Mouse (Mus musculus): ENCODE measurements around the gene Rgs16. TPM values are rescaled to one million over a fixed set of nuclear protein-coding genes. Genes with fewer than 3 reads are reported as not detected.

The Rgs16 gene
- total RNA-seq, 1 experiment, result 8.6 TPM

- in situ Hi-C loops (cut with MboI; ENCODE audit: low sequenced_read_pairs in 2 of 2, unreplicated experiment in 2 of 2), result no loop called here
- no peak overlapping the region for H3K9ac ChIP-seq (ENCODE audit: insufficient read depth, low read depth, low read length, poor library complexity, severe bottlenecking)
- no peaks in the 10 kb centered on the region for H3K9me3 ChIP-seq (ENCODE audit: control insufficient read depth, insufficient read depth, low read depth, low read length)
- no peak overlapping the region for H3K4me3 ChIP-seq (ENCODE audit: insufficient read depth in 1 of 2, low read depth in 1 of 2, low read length in 2 of 2, poor library complexity in 1 of 2, severe bottlenecking in 1 of 2)
- H3K27ac ChIP-seq (ENCODE audit: insufficient read depth, low read depth, low read length, poor library complexity, severe bottlenecking), result no peak overlapping the region
- no peak for DNase-seq (ENCODE audit: low read depth, low spot score)
- no peak for TF ChIP-seq HCFC1 (IDR thresholded peaks at IDR 0.05; ENCODE audit: borderline replicate concordance, insufficient read depth, low read length)
- TF ChIP-seq MAFK (IDR thresholded peaks at IDR 0.05; ENCODE audit: insufficient read depth, low read depth, low read length), result no peak
- no peak for TF ChIP-seq ZNF384 (IDR thresholded peaks at IDR 0.05; ENCODE audit: low read depth, low read length)
- no peak for TF ChIP-seq ZC3H11A (IDR thresholded peaks at IDR 0.05; ENCODE audit: borderline replicate concordance, low read depth, low read length)
- TF ChIP-seq CHD2 (IDR thresholded peaks at IDR 0.05; ENCODE audit: low read depth, low read length), result no peak
- H3K4me1 ChIP-seq (ENCODE audit: control insufficient read depth in 2 of 2, insufficient read depth in 2 of 2, low read length in 2 of 2, poor library complexity in 1 of 2), result no peaks in the 10 kb centered on the region
- no peaks in the 10 kb centered on the region for H3K36me3 ChIP-seq (ENCODE audit: control insufficient read depth, insufficient read depth, low read length, poor library complexity, severe bottlenecking)
These were observed 36.1 kb downstream of the Rgs16 start for GRCm38 (mm10) chr1:153776257-153776656.

GRCm38 (mm10) chr1:153778205-153778604 is 38.1 kb downstream of the Rgs16 start:
- Histone ChIP-seq H3K4me1 (ENCODE audit: control insufficient read depth in 2 of 2, insufficient read depth in 2 of 2, low read length in 2 of 2, poor library complexity in 1 of 2) (no peaks in the 10 kb centered on the region), H3K9me3 (ENCODE audit: control insufficient read depth, insufficient read depth, low read depth, low read length) (no peaks in the 10 kb centered on the region), H3K27ac (ENCODE audit: insufficient read depth, low read depth, low read length, poor library complexity, severe bottlenecking) (no peak overlapping the region), H3K9ac (ENCODE audit: insufficient read depth, low read depth, low read length, poor library complexity, severe bottlenecking) (no peak overlapping the region), H3K36me3 (ENCODE audit: control insufficient read depth, insufficient read depth, low read length, poor library complexity, severe bottlenecking) (no peaks in the 10 kb centered on the region), H3K4me3 (ENCODE audit: insufficient read depth in 1 of 2, low read depth in 1 of 2, low read length in 2 of 2, poor library complexity in 1 of 2, severe bottlenecking in 1 of 2) (no peak overlapping the region)
- no peak for TF ChIP-seq CHD2 (IDR thresholded peaks at IDR 0.05; ENCODE audit: low read depth, low read length)
- in situ Hi-C loops (cut with MboI; ENCODE audit: low sequenced_read_pairs in 2 of 2, unreplicated experiment in 2 of 2), result no loop called here
- no peak for DNase-seq (ENCODE audit: low read depth, low spot score)

GRCm38 (mm10) chr1:153783339-153783738 is 43.2 kb downstream of the Rgs16 start:
- no peak for TF ChIP-seq ZC3H11A (IDR thresholded peaks at IDR 0.05; ENCODE audit: borderline replicate concordance, low read depth, low read length)
- TF ChIP-seq CHD2 (IDR thresholded peaks at IDR 0.05; ENCODE audit: low read depth, low read length), result no peak
- no peak for TF ChIP-seq MAFK (IDR thresholded peaks at IDR 0.05; ENCODE audit: insufficient read depth, low read depth, low read length)
- TF ChIP-seq ZNF384 (IDR thresholded peaks at IDR 0.05; ENCODE audit: low read depth, low read length), result no peak
- no peak for TF ChIP-seq HCFC1 (IDR thresholded peaks at IDR 0.05; ENCODE audit: borderline replicate concordance, insufficient read depth, low read length)
- in situ Hi-C loops (cut with MboI; ENCODE audit: low sequenced_read_pairs in 2 of 2, unreplicated experiment in 2 of 2), result no loop called here
- DNase-seq (ENCODE audit: low read depth, low spot score), result no peak

GRCm38 (mm10) chr1:153785608-153786007 is 45.5 kb downstream of the Rgs16 start:
- Histone ChIP-seq H3K9me3 (ENCODE audit: control insufficient read depth, insufficient read depth, low read depth, low read length) (no peaks in the 10 kb centered on the region), H3K4me3 (ENCODE audit: insufficient read depth in 1 of 2, low read depth in 1 of 2, low read length in 2 of 2, poor library complexity in 1 of 2, severe bottlenecking in 1 of 2) (no peak overlapping the region), H3K9ac (ENCODE audit: insufficient read depth, low read depth, low read length, poor library complexity, severe bottlenecking) (no peak overlapping the region), H3K27ac (ENCODE audit: insufficient read depth, low read depth, low read length, poor library complexity, severe bottlenecking) (no peak overlapping the region), H3K36me3 (ENCODE audit: control insufficient read depth, insufficient read depth, low read length, poor library complexity, severe bottlenecking) (no peaks in the 10 kb centered on the region), H3K4me1 (ENCODE audit: control insufficient read depth in 2 of 2, insufficient read depth in 2 of 2, low read length in 2 of 2, poor library complexity in 1 of 2) (no peaks in the 10 kb centered on the region)
- in situ Hi-C loops (cut with MboI; ENCODE audit: low sequenced_read_pairs in 2 of 2, unreplicated experiment in 2 of 2), result no loop called here
- TF ChIP-seq MAFK (IDR thresholded peaks at IDR 0.05; ENCODE audit: insufficient read depth, low read depth, low read length) (no peak), ZNF384 (IDR thresholded peaks at IDR 0.05; ENCODE audit: low read depth, low read length) (no peak), HCFC1 (IDR thresholded peaks at IDR 0.05; ENCODE audit: borderline replicate concordance, insufficient read depth, low read length) (no peak), ZC3H11A (IDR thresholded peaks at IDR 0.05; ENCODE audit: borderline replicate concordance, low read depth, low read length) (no peak), CHD2 (IDR thresholded peaks at IDR 0.05; ENCODE audit: low read depth, low read length) (no peak)
- DNase-seq (ENCODE audit: low read depth, low spot score), result no peak

More at GRCm38 (mm10) chr1:153783339-153783738, 43.2 kb downstream of the Rgs16 start:
- Histone ChIP-seq H3K9ac (ENCODE audit: insufficient read depth, low read depth, low read length, poor library complexity, severe bottlenecking) (no peak overlapping the region), H3K9me3 (ENCODE audit: control insufficient read depth, insufficient read depth, low read depth, low read length) (no peaks in the 10 kb centered on the region), H3K4me1 (ENCODE audit: control insufficient read depth in 2 of 2, insufficient read depth in 2 of 2, low read length in 2 of 2, poor library complexity in 1 of 2) (no peaks in the 10 kb centered on the region), H3K27ac (ENCODE audit: insufficient read depth, low read depth, low read length, poor library complexity, severe bottlenecking) (no peak overlapping the region), H3K36me3 (ENCODE audit: control insufficient read depth, insufficient read depth, low read length, poor library complexity, severe bottlenecking) (no peaks in the 10 kb centered on the region), H3K4me3 (ENCODE audit: insufficient read depth in 1 of 2, low read depth in 1 of 2, low read length in 2 of 2, poor library complexity in 1 of 2, severe bottlenecking in 1 of 2) (no peak overlapping the region)

GRCm38 (mm10) chr1:153790708-153791107 is 50.6 kb downstream of the Rgs16 start:
- no peak overlapping the region for H3K27ac ChIP-seq (ENCODE audit: insufficient read depth, low read depth, low read length, poor library complexity, severe bottlenecking)
- in situ Hi-C loops (cut with MboI; ENCODE audit: low sequenced_read_pairs in 2 of 2, unreplicated experiment in 2 of 2), result no loop called here
- no peak overlapping the region for H3K9ac ChIP-seq (ENCODE audit: insufficient read depth, low read depth, low read length, poor library complexity, severe bottlenecking)
- H3K36me3 ChIP-seq (ENCODE audit: control insufficient read depth, insufficient read depth, low read length, poor library complexity, severe bottlenecking), result no peaks in the 10 kb centered on the region
- no peak for DNase-seq (ENCODE audit: low read depth, low spot score)
- no peaks in the 10 kb centered on the region for H3K9me3 ChIP-seq (ENCODE audit: control insufficient read depth, insufficient read depth, low read depth, low read length)
- no peak for TF ChIP-seq MAFK (IDR thresholded peaks at IDR 0.05; ENCODE audit: insufficient read depth, low read depth, low read length)
- TF ChIP-seq HCFC1 (IDR thresholded peaks at IDR 0.05; ENCODE audit: borderline replicate concordance, insufficient read depth, low read length), result no peak
- TF ChIP-seq CHD2 (IDR thresholded peaks at IDR 0.05; ENCODE audit: low read depth, low read length), result no peak
- TF ChIP-seq ZC3H11A (IDR thresholded peaks at IDR 0.05; ENCODE audit: borderline replicate concordance, low read depth, low read length), result no peak
- TF ChIP-seq ZNF384 (IDR thresholded peaks at IDR 0.05; ENCODE audit: low read depth, low read length), result no peak
- H3K4me3 ChIP-seq (ENCODE audit: insufficient read depth in 1 of 2, low read depth in 1 of 2, low read length in 2 of 2, poor library complexity in 1 of 2, severe bottlenecking in 1 of 2), result no peak overlapping the region
- no peaks in the 10 kb centered on the region for H3K4me1 ChIP-seq (ENCODE audit: control insufficient read depth in 2 of 2, insufficient read depth in 2 of 2, low read length in 2 of 2, poor library complexity in 1 of 2)

All from ES-E14 (cell line).